Mouse (Mus musculus) NIH3T3 (cell line): ENCODE data around the gene Pdlim1.

Experiments used
- DNase-seq: peaks from one replicate; pipeline ENCODE4 v3.0.0-alpha.2; 2012; ENCODE audit warnings: low read depth

The Pdlim1 gene

GRCm38 (mm10) chr19:40284704-40285103, 13.1 kb upstream of the Pdlim1 start:
- no peak for DNase-seq

GRCm38 (mm10) chr19:40283415-40283814, 11.8 kb upstream of the Pdlim1 start:
- peak; percentile 48 for DNase-seq

GRCm38 (mm10) chr19:40278372-40279023, 6.9 kb upstream of the Pdlim1 start:
- DNase-seq: no peak

- DNase-seq: no peak
Observed at GRCm38 (mm10) chr19:40277494-40277893, 5.9 kb upstream of the Pdlim1 start.

GRCm38 (mm10) chr19:40275401-40276188, 4.0 kb upstream of the Pdlim1 start:
- DNase-seq: no peak

GRCm38 (mm10) chr19:40272674-40273073, 1.0 kb upstream of the Pdlim1 start:
- DNase-seq: no peak

GRCm38 (mm10) chr19:40270351-40271307, 1.0 kb downstream of the Pdlim1 start:
- DNase-seq: peak; percentile 66

- DNase-seq: no peak
Observed at GRCm38 (mm10) chr19:40269526-40269925, 2.1 kb downstream of the Pdlim1 start.

- no peak for DNase-seq
Observed at GRCm38 (mm10) chr19:40268493-40268892, 3.1 kb downstream of the Pdlim1 start.

- no peak for DNase-seq
Observed at GRCm38 (mm10) chr19:40267380-40267779, 4.3 kb downstream of the Pdlim1 start.

GRCm38 (mm10) chr19:40259485-40259884, 12.2 kb downstream of the Pdlim1 start:
- DNase-seq: peak; percentile 66

- peak; percentile 36 for DNase-seq
Observed at GRCm38 (mm10) chr19:40257396-40257795, 14.2 kb downstream of the Pdlim1 start.

GRCm38 (mm10) chr19:40256376-40257050, 15.1 kb downstream of the Pdlim1 start:
- peak; percentile 53 for DNase-seq

GRCm38 (mm10) chr19:40255561-40255960, 16.1 kb downstream of the Pdlim1 start:
- DNase-seq: peak; percentile 60

- DNase-seq: no peak
Observed at GRCm38 (mm10) chr19:40254741-40255140, 16.9 kb downstream of the Pdlim1 start.

GRCm38 (mm10) chr19:40253768-40254167, 17.9 kb downstream of the Pdlim1 start:
- DNase-seq: peak; percentile 60

GRCm38 (mm10) chr19:40251115-40251514, 20.5 kb downstream of the Pdlim1 start:
- no peak for DNase-seq

- DNase-seq: no peak
Observed at GRCm38 (mm10) chr19:40249352-40249751, 22.3 kb downstream of the Pdlim1 start.

GRCm38 (mm10) chr19:40248476-40248875, 23.2 kb downstream of the Pdlim1 start:
- DNase-seq: no peak

GRCm38 (mm10) chr19:40247268-40247666, 24.4 kb downstream of the Pdlim1 start:
- no peak for DNase-seq

GRCm38 (mm10) chr19:40246646-40247267, 24.9 kb downstream of the Pdlim1 start:
- no peak for DNase-seq
